Mouse (Mus musculus) hindlimb bud, embryonic 11.5 days (tissue): ENCODE measurements around the gene 1700029I15Rik.

Experiments
- DNase-seq: peaks from one replicate; pipeline ENCODE4 v3.0.0-alpha.2; 2012; ENCODE audit warnings: low read depth, low spot score; ENCODE audit errors: extremely low spot score

The 1700029I15Rik gene

GRCm38 (mm10) chr2:92424462-92425308 is 42.3 kb downstream of the 1700029I15Rik start:
- DNase-seq, result no peak

GRCm38 (mm10) chr2:92425366-92425765 is 43.0 kb downstream of the 1700029I15Rik start:
- DNase-seq, result no peak

- DNase-seq, result no peak
Measured at GRCm38 (mm10) chr2:92426426-92426825, 44.1 kb downstream of the 1700029I15Rik start.

GRCm38 (mm10) chr2:92427882-92428281 is 45.5 kb downstream of the 1700029I15Rik start:
- DNase-seq, result no peak

GRCm38 (mm10) chr2:92430089-92430488 is 47.8 kb downstream of the 1700029I15Rik start:
- no peak for DNase-seq

- DNase-seq, result no peak
Measured at GRCm38 (mm10) chr2:92430723-92431541, 48.6 kb downstream of the 1700029I15Rik start.

GRCm38 (mm10) chr2:92431611-92432179 is 49.4 kb downstream of the 1700029I15Rik start:
- DNase-seq, result no peak

GRCm38 (mm10) chr2:92432299-92433295 is 50.3 kb downstream of the 1700029I15Rik start:
- no peak for DNase-seq

- peak; percentile 94 for DNase-seq
Measured at GRCm38 (mm10) chr2:92433578-92434374, 51.4 kb downstream of the 1700029I15Rik start, which contains the start of gene Cry2. TSS of gene Cry2 (minus strand) at chr2:92434043.

GRCm38 (mm10) chr2:92434375-92434745 is 52.0 kb downstream of the 1700029I15Rik start:
- DNase-seq, result peak; percentile 14

- DNase-seq, result no peak
Measured at GRCm38 (mm10) chr2:92435023-92435422, 52.7 kb downstream of the 1700029I15Rik start.
